29 mouse cellular contexts compared by ENCODE assay signal in the genomic region with DNA sequence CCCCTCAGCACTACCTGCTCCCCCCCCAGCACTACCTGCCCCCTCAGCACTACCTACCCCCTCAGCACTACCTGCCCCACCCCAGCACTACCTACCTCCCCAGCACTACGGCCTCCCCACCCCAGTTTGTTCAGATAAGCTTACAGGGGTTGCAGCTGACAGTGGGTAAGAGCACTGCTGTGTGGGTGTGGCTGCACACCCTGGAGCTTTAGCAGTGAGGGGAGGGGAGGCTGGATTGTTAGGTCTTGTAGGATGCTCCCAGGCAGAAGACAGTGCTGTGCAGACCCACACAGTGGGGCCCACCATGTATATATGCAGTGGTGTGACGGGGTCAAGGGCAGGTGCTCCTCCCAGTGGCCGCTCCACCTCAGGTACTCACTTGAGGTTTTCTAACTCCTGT. TPM values are rescaled to one million over a fixed set of nuclear protein-coding genes. Genes with fewer than 3 reads are reported as not detected.
A peak's percentile ranks its signal among the peaks of the same experiment; 100 is the strongest.
DNase-seq lines count a peak whose midpoint lies in the region; ATAC-seq lines count a peak whose summit lies in the region.
"Had no signal": no experiment of that assay in that cellular context is flagged by ENCODE, and none has a peak within 500 bp of the region (broad histone marks: within the 10 kb centered on the region; RNA-seq: fewer than 3 reads in every experiment).

No protein-coding gene starts in this region.

- intact Hi-C loops in gastrocnemius, postnatal 14 days (cut with DNase I; ENCODE audit: low total_unique reads): no loop called here

- peaks cover 18% of the 10 kb centered on the region for H3K36me3 ChIP-seq in limb, embryonic 11.5 days (ENCODE audit: control insufficient read depth, insufficient read depth, low read length)
- peaks cover 96% of the 10 kb centered on the region for H3K36me3 ChIP-seq in limb, embryonic 10.5 days
- H3K36me3 ChIP-seq in liver, embryonic 13.5 days: peaks cover 85% of the 10 kb centered on the region

- no peak overlapping the region for H3K4me3 ChIP-seq in limb, embryonic 11.5 days (ENCODE audit: low read depth, low read length)
- H3K4me3 ChIP-seq in limb, embryonic 10.5 days: no peak overlapping the region
- no peak overlapping the region for H3K4me3 ChIP-seq in liver, embryonic 13.5 days (replicated peaks)
- H3K4me3 ChIP-seq: embryonic facial prominence, embryonic 12.5 days; embryonic facial prominence, embryonic 15.5 days; gastrocnemius, adult 2 months; heart, embryonic 10.5 days; heart, embryonic 13.5 days; hindbrain, embryonic 12.5 days; hindbrain, embryonic 15.5 days had no signal

- 93% methylated on average over 3 of the region's 3 CpGs for WGBS in limb, embryonic 11.5 days
- 93% methylated on average over 3 of the region's 3 CpGs for WGBS in limb, embryonic 10.5 days
- WGBS in liver, embryonic 13.5 days (ENCODE audit: insufficient replicate concordance): 61% methylated on average over 3 of the region's 3 CpGs

- H3K9ac ChIP-seq in limb, embryonic 11.5 days (ENCODE audit: low read length): no peak overlapping the region
- H3K9ac ChIP-seq in liver, embryonic 13.5 days: no peak overlapping the region
- H3K9ac ChIP-seq: embryonic facial prominence, embryonic 12.5 days; embryonic facial prominence, embryonic 15.5 days; forebrain, postnatal 0 days; heart, embryonic 13.5 days; hindbrain, embryonic 12.5 days; hindbrain, embryonic 15.5 days had no signal

- ATAC-seq in limb, embryonic 11.5 days (ENCODE audit: insufficient number of reproducible peaks, low FRiP score, low TSS enrichment, low read depth): 0 out of 2 replicates have a peak, but pooled peaks have one; percentile 35
- ATAC-seq in liver, embryonic 13.5 days (ENCODE audit: low read depth): peak; percentile 70
- no peak for ATAC-seq in cerebellum, adult (ENCODE audit: insufficient number of reproducible peaks, low FRiP score, low TSS enrichment)
- ATAC-seq: activated CD4-positive, CD25-positive, alpha-beta regulatory T cell, adult 4 months; forebrain, embryonic 14.5 days; forebrain, postnatal 0 days; Patski had no signal

- H3K27ac ChIP-seq in limb, embryonic 11.5 days (replicated peaks; ENCODE audit: low read depth, low read length): no peak overlapping the region
- H3K27ac ChIP-seq in limb, embryonic 10.5 days: no peak overlapping the region
- H3K27ac ChIP-seq in liver, embryonic 13.5 days: no peak overlapping the region
- H3K27ac ChIP-seq: embryonic facial prominence, embryonic 12.5 days; embryonic facial prominence, embryonic 15.5 days; gastrocnemius, adult 2 months; heart, embryonic 10.5 days; heart, embryonic 13.5 days; hindbrain, embryonic 12.5 days; hindbrain, embryonic 15.5 days had no signal

- H3K4me2 ChIP-seq in limb, embryonic 11.5 days (ENCODE audit: low read depth, severe bottlenecking): no peak overlapping the region
- H3K4me2 ChIP-seq in liver, embryonic 13.5 days: no peak overlapping the region
- H3K4me2 ChIP-seq: embryonic facial prominence, embryonic 12.5 days; embryonic facial prominence, embryonic 15.5 days; heart, embryonic 13.5 days; hindbrain, embryonic 12.5 days; hindbrain, embryonic 15.5 days had no signal

- no peaks in the 10 kb centered on the region for H3K9me3 ChIP-seq in limb, embryonic 11.5 days (ENCODE audit: control insufficient read depth, low read length)
- H3K9me3 ChIP-seq in limb, embryonic 10.5 days (replicated peaks): no peaks in the 10 kb centered on the region
- no peaks in the 10 kb centered on the region for H3K9me3 ChIP-seq in liver, embryonic 13.5 days (replicated peaks)
- H3K9me3 ChIP-seq: embryonic facial prominence, embryonic 12.5 days; embryonic facial prominence, embryonic 15.5 days; G1E; heart, embryonic 10.5 days; heart, embryonic 13.5 days; hindbrain, embryonic 12.5 days; hindbrain, embryonic 15.5 days had no signal

- H3K27me3 ChIP-seq in limb, embryonic 11.5 days (ENCODE audit: control insufficient read depth, insufficient read depth, low read length): no peaks in the 10 kb centered on the region
- H3K27me3 ChIP-seq in limb, embryonic 10.5 days (ENCODE audit: low read depth, poor library complexity, severe bottlenecking): no peaks in the 10 kb centered on the region
- no peaks in the 10 kb centered on the region for H3K27me3 ChIP-seq in liver, embryonic 13.5 days
- H3K27me3 ChIP-seq: embryonic facial prominence, embryonic 12.5 days; embryonic facial prominence, embryonic 15.5 days; heart, embryonic 13.5 days; hindbrain, embryonic 12.5 days; hindbrain, embryonic 15.5 days; Patski had no signal

- DNase-seq in limb, embryonic 11.5 days (ENCODE audit: low spot score): no peak
- no peak for DNase-seq in limb, embryonic 10.5 days (ENCODE audit: low spot score)
- peak; percentile 36 for DNase-seq in ZHBTc4 (ENCODE audit: low read depth, low spot score)
- no peak for DNase-seq in liver, embryonic 13.5 days
- no peak for DNase-seq in kidney, adult 11 months
- DNase-seq in gastrocnemius, postnatal 14 days: no peak
- DNase-seq: adrenal gland, adult 8-10 months; adrenal gland, postnatal 25 days; cerebellum, adult 18-20 months; cerebellum, adult 9-10 months; cerebellum, postnatal 14 days; forebrain, postnatal 0 days; gastrocnemius, adult 2 months; gastrocnemius, postnatal 25 days; heart, adult 18-20 months; heart, postnatal 14 days; heart, postnatal 4 days had no signal

- no peaks in the 10 kb centered on the region for H3K4me1 ChIP-seq in limb, embryonic 11.5 days (ENCODE audit: control insufficient read depth, insufficient read depth, low read length)
- no peaks in the 10 kb centered on the region for H3K4me1 ChIP-seq in limb, embryonic 10.5 days
- H3K4me1 ChIP-seq in liver, embryonic 13.5 days (replicated peaks): peaks cover 5% of the 10 kb centered on the region
- H3K4me1 ChIP-seq: embryonic facial prominence, embryonic 12.5 days; embryonic facial prominence, embryonic 15.5 days; heart, embryonic 10.5 days; heart, embryonic 13.5 days; hindbrain, embryonic 12.5 days; hindbrain, embryonic 15.5 days had no signal

RNA-seq across cellular contexts. Expression of a gene that starts 29.7 kb away (rescaled TPM):
- polyA plus RNA-seq in limb, embryonic 11.5 days (2014; fragmentation: Nextera tagmentation; extraction: Ambion mirVana): 71.8 and 80.7 TPM in 2 replicates
- polyA plus RNA-seq in limb, embryonic 10.5 days (2016; fragmentation: Nextera tagmentation; extraction: Ambion mirVana): 71.0 and 82.1 TPM in 2 replicates
- 26.9 and 32.5 TPM in 2 replicates for polyA plus RNA-seq in liver, embryonic 13.5 days (2015; fragmentation: Nextera tagmentation; extraction: Ambion mirVana)
- total RNA-seq in gastrocnemius, postnatal 14 days (2021): 10 to 100 TPM; 15.3 to 15.4 TPM

RNA-seq across cellular contexts. Expression of a gene that starts 46.1 kb away (rescaled TPM):
- polyA plus RNA-seq in limb, embryonic 11.5 days (2014; fragmentation: Nextera tagmentation; extraction: Ambion mirVana): 3.7 and 4.0 TPM in 2 replicates
- polyA plus RNA-seq in limb, embryonic 10.5 days (2016; fragmentation: Nextera tagmentation; extraction: Ambion mirVana): 6.2 and 11.5 TPM in 2 replicates
- polyA plus RNA-seq in liver, embryonic 13.5 days (2015; fragmentation: Nextera tagmentation; extraction: Ambion mirVana): 1.4 and 1.6 TPM in 2 replicates
- total RNA-seq in gastrocnemius, postnatal 14 days (2021): not detected
- total RNA-seq: gastrocnemius, adult 2 months; gastrocnemius, postnatal 25 days; heart, adult 18-20 months; heart, postnatal 14 days; heart, postnatal 4 days had no signal
- polyA plus RNA-seq: G1E; gonadal fat pad, adult 2 months; Patski had no signal
